Mouse (Mus musculus) testis, adult 2 months (tissue): ENCODE measurements around the gene Apol9b. TPM values are rescaled to one million over a fixed set of nuclear protein-coding genes. Genes with fewer than 3 reads are reported as not detected.
"Not testable (repeated sequence)": the region's sequence is repeated elsewhere in the genome, so short reads cannot be mapped to it uniquely, and the experiment has no call there.

Experiments
- H3K27ac ChIP-seq: fragments of 200-500 bp; 2 replicates; pipeline ENCODE4 v1.5.1; 2012; ENCODE audit warnings: low read depth, low read length; ENCODE audit not compliant: control insufficient read depth, insufficient read depth
- H3K27me3 ChIP-seq: fragments of 200-500 bp; 2 replicates; pipeline ENCODE4 v1.6.1; 2012; ENCODE audit warnings: mild to moderate bottlenecking, low read length, moderate library complexity; ENCODE audit not compliant: control insufficient read depth, insufficient read depth
- H3K36me3 ChIP-seq: fragments of 200-500 bp; 2 replicates; pipeline ENCODE4 v1.6.1; 2012; ENCODE audit warnings: mild to moderate bottlenecking, low read length; ENCODE audit not compliant: control insufficient read depth, insufficient read depth
- H3K4me1 ChIP-seq: fragments of 200-500 bp; 2 replicates; pipeline ENCODE4 v1.6.1; 2012; ENCODE audit warnings: low read length; ENCODE audit not compliant: control insufficient read depth, insufficient read depth
- H3K4me3 ChIP-seq: fragments of 200-500 bp; 2 replicates; pipeline ENCODE4 v1.5.1; 2012; ENCODE audit warnings: low read depth, mild to moderate bottlenecking, low read length, moderate library complexity, mixed read lengths; ENCODE audit not compliant: control insufficient read depth
- CTCF ChIP-seq: fragments of 200-500 bp; IDR thresholded peaks from 2 replicates; pipeline ENCODE4 v1.5.1; 2012; ENCODE audit warnings: low read depth, mild to moderate bottlenecking, inconsistent platforms, low read length, moderate library complexity; ENCODE audit not compliant: control insufficient read depth, insufficient read depth, insufficient replicate concordance
- POLR2A ChIP-seq: fragments of 200-500 bp; IDR thresholded peaks from 2 replicates; pipeline ENCODE4 v1.6.1; 2012; ENCODE audit warnings: low read depth, mild to moderate bottlenecking, inconsistent platforms, low read length, moderate library complexity; ENCODE audit not compliant: control insufficient read depth
- polyA plus RNA-seq: library from polyadenylated mRNA; depleted of rRNA; stranded (reverse); fragments of >200 nt; gene quantifications from 2 replicates; pipeline ENCODE4 v1.2.3, GENCODE M21; 2012

Gene Apol9b
- polyA plus RNA-seq, 1 experiment = not detected

DNA sequence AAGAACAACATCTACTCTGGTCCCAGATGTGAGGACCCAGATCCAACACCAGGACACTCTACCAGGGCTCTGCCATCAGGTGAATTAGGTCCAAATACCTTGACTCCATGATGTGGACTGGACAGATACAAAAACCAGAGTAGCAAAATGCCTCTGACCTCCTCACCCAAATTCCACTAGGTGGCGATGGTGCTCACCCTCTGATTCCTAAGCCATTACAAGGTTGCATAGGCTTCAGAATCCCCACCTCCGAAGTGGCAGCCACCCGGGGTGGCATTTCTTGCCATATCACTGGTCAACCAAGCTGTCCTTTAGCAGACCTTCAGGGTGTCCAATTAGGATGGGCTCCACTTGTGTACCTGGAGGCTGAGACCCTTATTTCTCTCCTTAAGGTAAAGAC is 1.7 kb upstream of the Apol9b start:
- H3K4me1 ChIP-seq, H3K27ac ChIP-seq, H3K27me3 ChIP-seq, H3K4me3 ChIP-seq, H3K36me3 ChIP-seq: not testable (repeated sequence)

DNA sequence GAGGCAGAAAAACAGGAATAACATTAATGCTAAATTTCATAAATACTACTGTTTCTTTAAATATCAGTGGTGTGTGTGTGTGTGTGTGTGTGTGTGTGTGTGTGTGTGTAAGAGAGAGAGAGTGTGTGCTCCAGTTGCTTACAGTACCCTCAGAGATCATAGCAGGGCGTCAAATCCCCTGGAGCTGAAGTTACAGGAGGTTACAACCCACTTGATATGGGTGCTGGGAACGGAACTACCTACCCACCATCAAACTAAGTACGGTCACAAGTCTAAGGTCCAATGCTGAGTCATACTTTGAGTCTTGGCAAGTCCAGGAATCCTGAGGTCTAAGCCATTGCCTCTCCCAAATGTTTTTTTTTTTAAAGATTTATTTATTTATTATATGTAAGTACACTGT is 1.1 kb upstream of the Apol9b start:
- H3K36me3 ChIP-seq, H3K27me3 ChIP-seq, H3K4me1 ChIP-seq, H3K4me3 ChIP-seq, H3K27ac ChIP-seq: not testable (repeated sequence)

DNA sequence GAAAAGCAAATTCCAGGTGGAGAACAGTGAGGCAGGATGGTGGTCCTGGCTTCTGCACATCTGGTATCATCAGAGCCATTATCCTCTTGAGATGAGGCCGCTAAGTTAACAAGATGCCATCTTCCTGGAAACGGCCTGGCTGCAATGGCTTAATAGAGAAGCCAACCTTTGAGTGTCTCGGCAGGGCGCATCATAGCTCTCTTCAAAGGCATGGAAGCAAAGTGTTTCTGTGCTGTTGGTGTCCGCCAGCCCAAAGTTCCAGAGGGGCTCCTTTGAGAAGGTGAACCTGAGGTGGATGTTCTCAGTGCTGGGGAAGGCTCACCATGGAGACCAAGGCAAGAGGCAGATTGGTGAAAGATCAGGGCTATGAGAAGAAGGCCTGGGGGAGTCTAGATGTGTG is 2.8 kb downstream of the Apol9b start:
- no peaks in the 10 kb centered on the region for H3K27me3 ChIP-seq
- H3K4me3 ChIP-seq = no peak overlapping the region
- H3K36me3 ChIP-seq = no peaks in the 10 kb centered on the region
- H3K27ac ChIP-seq = no peak overlapping the region
- TF ChIP-seq POLR2A = no peak
- no peak for TF ChIP-seq CTCF
- no peaks in the 10 kb centered on the region for H3K4me1 ChIP-seq

DNA sequence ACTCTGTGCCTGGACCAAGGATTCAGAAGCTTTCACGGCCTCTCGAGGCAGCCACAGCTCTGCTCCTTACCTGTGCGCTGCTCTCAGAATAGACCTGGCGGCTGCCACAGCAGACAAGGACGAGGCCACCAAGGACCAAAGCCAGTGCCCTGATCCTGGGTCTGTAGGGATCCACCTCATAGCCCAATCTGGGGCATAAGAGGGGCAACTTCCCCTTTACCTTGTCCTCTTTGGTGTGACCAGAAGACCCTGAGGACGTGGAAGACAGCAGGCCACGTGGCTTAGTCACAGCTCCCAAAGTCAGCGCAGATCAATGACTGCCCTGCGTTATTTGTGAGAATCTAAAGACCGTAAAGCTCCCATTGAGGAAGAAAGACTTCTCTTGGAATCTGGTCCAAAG is 4.0 kb downstream of the Apol9b start:
- not testable (repeated sequence) for H3K4me3 ChIP-seq, H3K27ac ChIP-seq, H3K36me3 ChIP-seq, H3K4me1 ChIP-seq, H3K27me3 ChIP-seq

DNA sequence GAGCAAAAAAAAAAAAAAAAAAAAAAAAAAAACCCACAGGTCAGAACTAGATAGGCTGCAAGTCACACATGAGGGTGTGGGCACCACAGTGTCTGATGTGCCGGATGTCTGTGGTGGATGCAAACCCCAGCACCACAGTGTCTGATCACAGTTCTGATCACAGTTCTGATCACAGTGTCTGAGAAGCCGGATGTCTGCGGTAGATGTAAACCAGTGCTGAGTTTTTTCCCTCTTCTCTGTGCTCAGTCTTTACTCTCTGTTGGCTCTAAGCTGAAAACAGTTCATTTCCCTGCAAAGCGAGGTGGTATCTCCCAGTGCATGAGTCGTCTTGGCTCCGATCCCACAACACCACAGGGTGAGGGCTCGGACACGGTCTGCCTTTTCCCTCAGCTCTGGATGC is 4.5 kb downstream of the Apol9b start:
- H3K36me3 ChIP-seq, H3K27ac ChIP-seq, H3K4me1 ChIP-seq, H3K4me3 ChIP-seq, H3K27me3 ChIP-seq: not testable (repeated sequence)

DNA sequence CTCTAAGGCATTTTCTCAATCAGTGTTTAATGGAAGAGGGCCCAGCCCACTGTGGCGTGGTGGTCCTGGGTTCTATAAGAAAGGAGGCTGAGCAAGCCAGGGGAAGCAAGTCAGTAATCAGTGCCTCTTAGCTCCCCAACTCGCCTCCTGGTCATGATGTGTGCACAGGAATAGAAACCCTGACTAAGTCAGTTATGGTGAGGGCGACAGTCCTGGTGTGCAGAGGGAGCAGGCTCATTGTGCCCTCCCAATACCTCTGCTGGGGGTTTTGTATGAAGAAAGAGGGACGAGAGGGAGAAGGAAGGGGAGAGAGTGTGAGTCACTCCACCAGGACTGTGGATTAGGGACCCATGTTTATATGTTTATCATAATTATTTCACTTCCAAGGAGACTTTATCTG is 5.1 kb downstream of the Apol9b start:
- not testable (repeated sequence) for H3K27me3 ChIP-seq, H3K4me3 ChIP-seq, H3K27ac ChIP-seq, H3K36me3 ChIP-seq, H3K4me1 ChIP-seq

DNA sequence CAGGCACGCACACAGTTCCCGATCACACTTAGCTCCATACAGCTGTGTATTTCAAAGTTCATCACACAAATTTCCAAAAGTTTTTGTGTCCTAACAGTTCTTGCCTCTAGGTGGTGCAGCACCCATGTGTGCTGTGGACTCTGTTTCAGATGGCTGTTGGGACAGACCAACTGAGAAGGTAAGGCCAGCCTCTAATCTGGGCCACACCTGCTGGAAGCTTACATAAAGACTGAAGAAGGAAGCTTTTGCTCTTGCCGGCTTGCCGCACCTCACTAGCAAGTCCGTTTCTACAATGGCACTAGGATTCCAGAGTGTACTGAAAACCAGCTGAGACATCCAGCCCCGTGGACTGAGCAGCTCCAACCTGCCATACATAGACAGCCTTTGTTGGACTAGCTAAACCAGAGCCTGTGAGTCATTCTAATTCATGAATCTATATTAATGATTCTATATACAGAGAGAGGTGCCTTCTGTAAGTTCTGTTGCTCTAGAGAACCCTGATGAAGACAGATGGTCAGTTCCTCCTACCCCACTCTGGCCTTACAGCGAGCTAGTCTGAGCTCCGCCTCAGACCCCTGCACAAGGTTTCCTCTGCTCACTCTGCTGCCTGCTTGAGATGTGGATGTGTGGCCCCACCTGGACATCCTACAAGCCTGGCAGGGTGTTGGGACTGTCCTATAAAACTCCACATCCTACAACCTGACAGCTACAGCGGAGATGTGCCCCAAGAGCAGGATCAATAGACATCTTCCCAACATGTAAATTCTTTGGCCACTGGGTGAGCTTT is 11.9 kb downstream of the Apol9b start:
- H3K27ac ChIP-seq = no peak overlapping the region
- no peaks in the 10 kb centered on the region for H3K27me3 ChIP-seq
- no peak overlapping the region for H3K4me3 ChIP-seq
- TF ChIP-seq POLR2A = no peak
- peak; percentile 11; the same call in 1 of the 2 replicates for TF ChIP-seq CTCF
- H3K4me1 ChIP-seq = no peaks in the 10 kb centered on the region
- no peaks in the 10 kb centered on the region for H3K36me3 ChIP-seq

DNA sequence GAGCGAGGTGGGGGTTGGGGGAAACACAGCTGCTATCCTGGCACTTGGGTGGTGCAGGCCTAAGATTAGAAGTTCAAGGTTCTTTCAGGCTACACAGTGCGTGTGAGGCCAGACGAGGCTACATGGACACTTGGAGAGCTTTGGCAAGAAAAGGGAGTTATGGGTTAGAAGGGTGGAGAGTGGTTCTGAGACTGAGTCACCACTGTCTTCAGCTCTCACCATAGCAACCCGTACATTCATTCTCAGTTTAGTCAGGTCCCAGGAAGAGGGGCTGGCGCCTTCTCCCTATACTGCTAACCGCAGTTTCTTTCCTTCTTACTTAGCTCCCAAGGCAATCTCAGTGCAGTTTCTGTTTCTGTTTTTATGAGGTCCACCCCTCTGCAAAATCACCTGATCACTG is 12.7 kb downstream of the Apol9b start:
- H3K27ac ChIP-seq = not testable (repeated sequence)

DNA sequence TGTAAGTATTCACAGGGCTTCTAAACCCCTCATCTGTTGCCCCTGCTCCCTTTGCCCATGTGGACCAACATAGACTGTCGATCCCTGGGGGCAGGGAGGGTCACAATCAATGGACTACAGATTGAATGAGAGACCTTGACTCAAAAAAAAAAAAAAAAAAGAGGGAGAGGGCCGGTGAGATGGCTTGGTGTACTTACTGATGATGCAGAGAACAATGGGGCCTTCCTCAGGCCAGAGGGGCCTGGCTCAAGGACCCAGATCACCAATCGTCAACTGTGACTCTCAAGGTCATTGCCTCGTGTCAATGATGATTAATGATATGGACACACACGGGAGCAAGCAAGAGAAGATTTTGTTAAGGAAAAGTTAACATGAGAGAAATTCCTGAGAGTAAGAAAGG is 15.8 kb downstream of the Apol9b start:
- no peaks in the 10 kb centered on the region for H3K36me3 ChIP-seq
- no peak for TF ChIP-seq CTCF
- no peak for TF ChIP-seq POLR2A
- no peak overlapping the region for H3K4me3 ChIP-seq
- no peak overlapping the region for H3K27ac ChIP-seq
- no peaks in the 10 kb centered on the region for H3K27me3 ChIP-seq
- H3K4me1 ChIP-seq = no peaks in the 10 kb centered on the region

More for the DNA sequence above, 12.7 kb downstream of the Apol9b start:
- not testable (repeated sequence) for H3K4me3 ChIP-seq, H3K4me1 ChIP-seq, H3K27me3 ChIP-seq, H3K36me3 ChIP-seq
